Mouse (Mus musculus) kidney, postnatal 4 days (tissue): ENCODE measurements around the gene Cd55.
"Not testable (repeated sequence)": the region's sequence is repeated elsewhere in the genome, so short reads cannot be mapped to it uniquely, and the experiment has no call there.

ENCODE experiments used
- DNase-seq, 2 experiments: peaks; one replicate each; pipeline ENCODE4 v3.0.0; 2021; ENCODE audit warnings: mixed read lengths in 2 of 2

The Cd55 gene

GRCm38 (mm10) chr1:130422664-130423111 is 39.9 kb downstream of the Cd55 start, which contains the start of gene Cd55b:
Gene Cd55b (minus strand): TSS chr1:130423009.
- DNase-seq, result peak; percentile 44 to 57

- DNase-seq, result not testable (repeated sequence)
These were observed 40.5 kb downstream of the Cd55 start for GRCm38 (mm10) chr1:130422033-130422432.

GRCm38 (mm10) chr1:130397109-130397508 is 65.4 kb downstream of the Cd55 start:
- not testable (repeated sequence) for DNase-seq
